Mouse (Mus musculus): ENCODE data around the gene Dcun1d4.
"Not testable (repeated sequence)": the region's sequence is repeated elsewhere in the genome, so short reads cannot be mapped to it uniquely, and the experiment has no call there.

Gene Dcun1d4

DNA sequence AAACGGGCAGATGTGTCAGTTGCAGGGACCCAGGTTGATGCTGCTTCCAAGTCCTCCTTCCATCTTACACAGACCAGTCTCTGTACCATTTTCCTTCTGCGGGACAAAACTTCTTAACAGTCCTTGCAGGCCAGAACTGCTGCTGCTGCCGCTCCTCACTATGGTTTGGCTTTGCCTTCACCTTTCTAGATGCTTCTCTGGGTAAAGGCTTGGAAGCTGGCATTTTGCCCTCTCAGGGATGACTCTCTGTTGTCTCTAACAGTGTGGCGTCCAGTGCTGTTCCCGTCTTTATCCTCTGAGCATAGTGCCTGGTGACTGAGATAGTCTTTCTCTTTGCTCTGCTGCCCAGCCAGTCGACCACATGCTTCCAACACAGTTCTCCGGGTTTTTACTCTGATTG is 66.5 kb downstream of the Dcun1d4 start:
- no peak for DNase-seq (ENCODE audit: low read depth)

DNA sequence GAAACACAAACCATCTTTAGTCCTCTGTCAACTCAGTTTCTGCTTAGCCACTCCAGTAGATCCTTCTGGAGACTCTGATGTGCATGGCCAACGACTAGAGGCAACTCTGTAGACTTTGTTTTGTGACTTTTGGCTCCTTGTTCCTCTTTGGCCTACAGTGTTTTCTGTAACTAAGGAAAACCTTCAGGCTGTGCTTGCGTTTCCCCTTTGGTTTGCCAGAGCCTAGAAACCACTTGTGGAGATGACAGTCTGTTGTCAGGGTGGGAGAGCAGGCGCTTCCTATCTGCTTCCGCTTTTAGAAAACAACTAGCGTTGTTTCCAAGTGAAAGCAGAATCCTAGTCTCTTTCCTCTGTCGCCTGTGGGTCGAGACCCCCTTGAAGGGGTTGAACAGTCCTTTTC is 67.4 kb downstream of the Dcun1d4 start:
- DNase-seq (ENCODE audit: low read depth) = no peak

DNA sequence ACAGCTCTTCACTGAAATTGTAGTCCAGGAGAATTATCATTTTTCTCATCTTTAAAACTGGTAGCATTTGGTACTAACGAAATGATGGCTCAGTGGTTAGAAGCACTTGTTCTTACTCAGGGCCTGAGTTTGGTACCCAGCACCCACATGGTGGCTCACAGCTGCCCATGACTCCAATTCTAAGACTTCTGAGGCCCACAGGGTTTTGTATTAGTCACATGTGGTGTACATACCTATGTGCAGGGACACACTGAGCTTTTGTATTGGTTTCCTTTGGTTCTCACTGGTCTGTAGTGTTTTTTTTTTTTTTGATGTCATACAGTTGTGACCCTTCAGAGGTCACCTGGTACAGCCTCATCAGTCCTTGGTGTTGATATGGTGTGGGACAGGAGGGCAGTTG is 68.0 kb downstream of the Dcun1d4 start:
- DNase-seq (ENCODE audit: low read depth) = no peak

DNA sequence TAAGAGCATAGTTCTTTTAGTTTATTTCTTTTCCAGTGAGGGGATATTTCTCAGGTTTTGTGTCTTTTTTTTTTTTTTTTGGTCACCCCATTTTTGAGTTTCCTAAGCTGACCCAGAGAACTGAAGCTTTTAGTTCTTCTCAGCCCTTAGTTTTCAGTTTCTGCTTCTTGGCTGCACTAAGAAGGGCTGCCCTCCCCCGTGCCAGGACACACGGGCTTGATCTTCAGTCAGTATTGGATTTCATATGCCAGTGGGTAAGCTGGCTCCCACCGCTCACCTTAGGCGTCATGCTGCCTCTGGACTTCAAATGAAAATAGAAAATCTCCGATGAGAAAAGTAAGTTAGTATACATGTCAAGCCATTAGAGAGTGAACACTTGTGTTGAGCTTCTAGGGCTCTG is 71.0 kb downstream of the Dcun1d4 start:
- DNase-seq (ENCODE audit: low read depth) = no peak

DNA sequence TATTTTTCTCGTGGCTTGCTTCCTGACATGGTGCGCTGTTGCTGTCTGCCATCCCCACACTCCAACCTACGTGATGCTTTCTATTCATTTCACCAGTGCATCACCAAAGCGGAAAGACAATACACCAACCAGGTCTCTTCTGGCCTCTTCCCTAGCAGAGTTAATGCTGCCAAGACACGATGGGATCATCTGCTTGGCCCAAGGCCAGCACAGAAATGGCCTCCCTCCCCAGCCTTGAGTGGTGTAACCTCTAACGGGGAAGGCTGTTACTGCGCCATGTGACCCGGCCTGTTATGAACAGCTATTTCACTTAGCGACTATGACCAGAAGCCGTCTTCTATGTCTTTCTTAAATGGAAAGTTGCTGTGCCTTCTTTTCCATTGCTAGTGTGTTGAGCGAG is 73.1 kb downstream of the Dcun1d4 start:
- DNase-seq (ENCODE audit: low read depth) = no peak

DNA sequence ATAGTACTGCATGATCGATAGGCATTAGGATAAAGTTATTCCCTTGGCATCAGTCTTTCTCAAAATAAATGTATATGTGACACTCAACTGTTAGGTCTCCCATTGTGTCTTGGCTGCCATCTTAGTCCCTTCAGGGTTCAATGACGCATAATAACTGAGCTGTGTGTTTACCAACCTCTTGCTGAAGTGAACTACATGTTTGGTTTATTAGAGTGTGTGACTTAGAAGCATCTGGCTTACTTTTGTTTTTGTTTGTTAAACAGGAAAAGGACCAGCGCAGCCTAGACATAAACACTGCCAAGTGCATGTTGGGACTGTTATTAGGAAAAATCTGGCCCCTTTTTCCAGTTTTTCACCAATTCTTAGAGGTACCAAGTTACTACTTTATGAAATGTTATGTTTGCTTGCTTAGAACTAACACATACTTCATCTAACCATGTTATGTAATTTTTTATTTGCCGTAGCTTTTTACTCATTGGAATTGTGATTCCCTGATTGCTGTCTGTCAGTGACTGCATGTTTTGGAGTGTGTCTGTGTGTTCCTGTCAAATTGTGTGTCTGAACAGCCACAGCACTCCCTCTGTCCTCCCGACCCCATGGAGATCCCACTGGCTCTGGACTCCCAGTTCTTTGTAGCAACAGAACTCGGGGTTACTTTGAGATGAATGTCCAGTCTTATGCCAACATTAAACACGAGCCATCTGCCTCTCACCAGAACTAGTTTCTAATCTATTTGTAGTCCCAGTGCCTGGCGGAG is 74.5 kb downstream of the Dcun1d4 start:
- no peak for DNase-seq (ENCODE audit: low read depth)

DNA sequence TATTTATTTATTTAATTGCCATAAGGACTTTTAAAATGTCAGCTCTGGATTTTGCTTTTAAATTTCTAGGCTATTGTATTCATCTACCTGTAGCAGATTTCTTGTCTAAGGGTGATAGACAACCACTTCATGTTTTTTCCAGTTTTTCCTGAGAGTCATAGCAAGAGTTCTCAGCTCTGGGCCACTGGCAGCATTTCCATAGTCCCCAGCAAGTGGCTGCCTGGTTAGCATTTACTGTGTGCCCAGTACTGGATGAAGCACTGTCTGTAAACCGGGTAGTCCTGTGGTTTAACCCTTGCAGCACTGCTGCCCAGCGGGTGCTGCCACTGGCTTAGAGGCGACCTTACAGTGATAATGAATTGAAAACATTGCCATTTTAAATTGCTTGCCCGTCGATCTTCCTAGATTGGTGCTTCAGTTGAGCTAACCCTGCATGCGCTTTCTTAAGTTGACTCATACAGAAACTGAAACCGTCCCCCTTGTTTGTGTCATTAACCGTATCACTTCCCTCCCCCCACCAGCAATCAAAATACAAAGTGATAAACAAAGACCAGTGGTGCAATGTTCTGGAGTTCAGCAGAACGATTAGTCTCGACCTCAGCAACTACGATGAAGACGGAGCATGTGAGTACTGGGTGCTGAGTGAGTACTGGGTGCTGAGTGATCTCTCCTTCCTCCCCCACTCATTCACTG is 76.1 kb downstream of the Dcun1d4 start:
- DNase-seq (ENCODE audit: low read depth) = no peak

DNA sequence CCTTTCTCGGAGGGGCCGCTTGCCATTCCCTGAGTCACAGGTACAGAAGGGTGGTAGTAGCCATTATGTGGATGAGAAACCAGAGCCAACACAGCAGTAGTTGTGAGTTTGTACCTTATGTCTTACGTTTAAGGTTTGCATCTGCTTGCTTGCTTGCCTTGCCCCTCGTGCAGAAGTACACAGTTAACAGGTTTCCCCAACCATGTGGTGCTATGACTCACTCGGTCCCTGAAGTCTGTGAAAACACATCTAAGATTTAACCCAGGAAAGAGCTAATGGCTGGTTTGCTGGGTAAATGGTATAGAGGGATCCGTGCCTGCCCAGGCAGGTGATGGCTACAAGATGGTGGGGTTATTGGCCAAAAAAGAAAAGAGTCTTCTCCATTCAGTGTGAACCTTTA is 78.0 kb downstream of the Dcun1d4 start:
- DNase-seq (ENCODE audit: low read depth) = no peak

DNA sequence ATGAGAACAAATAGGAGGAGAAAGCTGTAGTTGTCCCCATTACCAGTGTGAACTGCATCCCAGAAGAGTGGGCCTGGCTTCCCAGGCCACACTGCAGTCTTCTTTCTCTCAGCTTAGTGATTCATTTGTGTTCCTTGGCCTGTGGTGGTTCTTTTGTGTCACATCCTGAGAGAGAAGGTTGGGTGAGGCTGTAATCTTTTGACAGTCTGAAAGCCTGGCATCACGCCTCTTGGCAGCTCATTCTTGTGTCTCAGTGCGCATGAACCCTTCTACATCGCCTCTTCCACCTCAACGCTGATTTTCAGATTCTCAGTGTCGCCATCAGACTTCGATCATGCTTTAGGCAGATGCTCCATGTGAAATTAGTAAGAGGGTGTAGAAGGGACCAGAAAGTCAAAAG is 83.2 kb downstream of the Dcun1d4 start:
- DNase-seq (ENCODE audit: low read depth) = peak; percentile 9

DNA sequence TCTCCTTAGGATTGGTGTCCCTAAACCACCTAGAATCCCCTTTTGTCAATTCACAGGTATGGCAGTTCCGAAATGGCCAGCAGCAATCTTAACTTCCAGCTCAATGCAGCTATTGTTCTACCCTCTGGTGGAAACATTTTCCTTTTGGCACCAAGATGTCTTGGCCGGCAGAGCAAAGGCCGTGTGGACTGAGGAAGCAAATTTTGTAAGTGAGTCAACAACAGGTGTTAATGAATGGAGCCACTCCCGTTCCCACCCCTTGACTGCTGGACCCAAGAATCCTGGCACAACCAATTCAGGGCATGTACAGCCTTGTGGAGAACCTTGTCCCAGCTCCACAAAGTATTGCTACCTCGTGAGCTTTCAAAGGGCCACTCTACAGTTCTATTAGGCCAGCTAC is 85.3 kb downstream of the Dcun1d4 start:
- DNase-seq (ENCODE audit: low read depth) = no peak

DNA sequence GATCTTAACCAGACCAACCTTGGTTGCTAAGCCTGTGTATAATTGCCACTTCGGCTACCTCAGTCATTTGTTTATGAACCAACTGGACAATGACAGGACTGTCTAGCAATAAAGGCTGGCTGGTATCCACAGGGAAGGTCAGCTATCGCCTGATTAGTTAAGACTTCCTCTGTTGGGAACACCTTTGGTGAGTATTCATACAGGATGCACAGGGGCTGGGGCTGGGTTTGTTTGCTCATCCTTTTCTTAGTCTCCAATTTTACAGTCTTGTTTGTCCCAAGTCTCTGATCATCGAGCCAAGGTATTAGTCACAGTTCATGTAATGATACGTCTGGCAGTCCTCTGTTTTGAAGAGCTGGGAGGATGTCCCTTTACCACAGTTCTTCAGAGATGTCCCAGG is 86.1 kb downstream of the Dcun1d4 start:
- DNase-seq (ENCODE audit: low read depth) = no peak

DNA sequence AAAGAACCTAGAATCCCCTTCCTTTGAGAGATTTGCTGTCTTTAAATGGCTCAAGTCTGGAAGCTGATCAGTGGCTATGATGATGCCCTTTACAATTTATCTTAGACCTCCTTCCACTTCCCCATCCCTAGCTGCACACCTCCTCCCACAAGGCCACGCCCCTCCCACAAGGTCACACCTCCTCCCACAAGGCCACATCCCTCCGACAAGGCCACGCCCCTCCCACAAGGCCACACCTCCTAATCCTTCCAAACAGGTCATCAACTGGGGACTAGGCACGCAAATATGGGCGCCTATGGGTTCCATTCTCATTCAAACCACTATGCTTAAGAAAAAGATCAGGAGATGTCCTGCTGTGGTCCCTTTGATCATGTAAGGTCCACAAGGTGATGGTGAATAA is 88.4 kb downstream of the Dcun1d4 start:
- DNase-seq (ENCODE audit: low read depth) = no peak

DNA sequence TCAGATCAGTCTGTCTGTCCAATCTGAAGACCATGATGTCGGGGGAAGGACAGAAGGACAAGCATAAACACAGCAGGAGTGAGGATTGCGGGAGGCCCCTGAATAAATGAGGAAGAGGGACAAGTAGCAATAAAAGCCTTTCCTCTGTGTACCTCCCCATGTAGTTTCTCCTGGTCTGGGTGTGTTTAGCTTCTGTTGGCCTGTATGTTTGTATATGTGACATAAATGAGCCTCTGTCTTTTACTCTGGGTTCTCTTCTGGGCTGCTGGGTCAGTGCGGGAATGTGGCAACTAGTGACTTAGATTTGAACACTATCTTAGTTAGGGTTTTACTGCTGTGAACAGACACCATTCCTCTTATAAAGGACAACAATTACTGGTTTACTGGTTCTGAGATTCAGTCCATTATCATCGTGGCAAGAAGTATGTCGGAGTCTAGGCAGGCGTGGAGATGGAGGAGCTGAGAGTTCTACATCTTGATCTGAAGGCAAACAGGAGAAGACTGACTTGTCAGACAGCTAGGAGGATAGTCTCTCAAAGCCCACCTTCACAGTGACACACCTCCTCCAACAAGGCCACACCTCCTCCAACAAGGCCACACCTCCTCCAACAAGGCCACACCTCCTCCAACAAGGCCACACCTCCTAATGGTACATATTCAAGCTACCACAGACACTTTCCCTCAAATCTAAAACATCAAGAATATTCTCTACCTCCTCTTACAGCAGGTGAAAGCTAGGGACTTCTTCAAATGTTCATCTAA is 90.8 kb downstream of the Dcun1d4 start:
- no peak for DNase-seq (ENCODE audit: low read depth)

DNA sequence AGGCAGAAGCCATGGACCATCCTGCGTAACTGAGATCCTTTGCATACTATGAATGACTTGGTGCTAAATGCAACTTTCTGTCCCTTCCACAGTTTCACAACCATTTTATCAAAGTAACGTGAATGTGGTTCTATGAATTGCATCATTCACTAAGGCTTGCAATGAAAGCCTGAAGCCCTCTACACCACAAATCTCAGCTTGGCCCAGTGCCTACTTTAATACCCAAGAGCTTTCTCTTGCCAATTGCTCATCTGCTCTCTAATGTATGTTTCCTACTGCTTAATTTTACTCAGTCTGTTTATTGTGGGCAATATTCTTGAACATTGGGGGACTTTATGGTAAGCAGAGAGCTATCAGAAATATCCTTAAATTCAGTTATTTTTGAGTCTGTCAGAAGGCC is 92.0 kb downstream of the Dcun1d4 start:
- peak; percentile 42 for DNase-seq (ENCODE audit: low read depth)

DNA sequence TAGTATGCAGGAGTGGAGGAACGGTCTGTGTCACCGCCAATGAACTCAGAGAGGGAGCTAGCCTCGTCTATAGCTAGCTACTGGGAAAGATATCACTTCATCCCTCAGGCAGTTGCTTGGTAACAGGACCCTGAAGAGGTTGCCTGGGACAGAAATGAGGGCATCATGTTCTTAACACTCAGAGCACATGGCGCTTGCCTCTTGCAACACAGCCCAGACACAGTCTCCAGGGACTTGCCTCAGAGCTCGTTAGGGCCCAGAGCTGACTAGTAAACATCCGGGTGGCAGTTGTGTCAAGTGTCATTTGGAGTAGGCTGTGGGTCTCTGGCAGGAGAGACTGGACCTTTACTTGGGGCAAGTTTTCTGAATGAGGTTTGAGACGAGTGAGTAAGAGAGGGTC is 93.0 kb downstream of the Dcun1d4 start:
- no peak for DNase-seq (ENCODE audit: low read depth)

DNA sequence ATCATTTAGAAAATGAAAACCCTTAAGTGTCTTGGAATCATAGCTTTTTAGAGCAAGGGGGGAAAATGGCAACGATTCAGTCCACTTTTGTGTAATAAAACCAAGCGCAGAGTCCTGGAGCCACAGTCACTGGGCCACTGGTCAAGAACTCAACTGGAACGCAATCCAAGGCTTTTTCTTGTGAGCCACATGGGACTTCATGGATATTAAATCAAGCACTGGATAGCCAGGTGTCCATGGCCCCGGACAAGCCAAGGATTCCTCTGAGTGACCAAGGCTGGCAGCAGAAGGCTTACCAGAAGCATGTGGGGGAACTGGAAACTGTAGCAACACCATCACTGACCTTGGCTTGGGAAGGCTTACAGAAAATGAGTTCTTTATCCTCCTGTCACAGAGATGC is 93.8 kb downstream of the Dcun1d4 start:
- DNase-seq (ENCODE audit: low read depth) = no peak

DNA sequence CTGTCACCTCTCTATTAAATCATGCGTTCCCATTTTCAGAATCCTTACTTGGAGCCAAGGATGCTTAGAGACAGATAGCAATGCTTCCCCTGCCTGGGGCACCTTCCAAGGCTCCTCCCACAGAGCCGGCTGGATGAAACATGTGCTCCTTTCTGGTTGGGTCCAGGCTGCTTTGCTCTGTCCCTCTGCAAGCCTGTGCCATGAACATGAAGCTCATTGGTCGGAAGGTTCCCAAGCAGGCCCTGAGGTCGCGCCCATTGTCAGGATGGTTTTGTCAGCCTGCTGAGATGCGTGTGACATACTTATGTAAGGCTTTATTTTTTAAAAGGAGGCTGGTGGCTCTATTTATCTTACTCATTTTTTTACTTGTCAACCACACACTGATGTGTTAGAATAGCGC is 95.9 kb downstream of the Dcun1d4 start:
- no peak for DNase-seq (ENCODE audit: low read depth)

DNA sequence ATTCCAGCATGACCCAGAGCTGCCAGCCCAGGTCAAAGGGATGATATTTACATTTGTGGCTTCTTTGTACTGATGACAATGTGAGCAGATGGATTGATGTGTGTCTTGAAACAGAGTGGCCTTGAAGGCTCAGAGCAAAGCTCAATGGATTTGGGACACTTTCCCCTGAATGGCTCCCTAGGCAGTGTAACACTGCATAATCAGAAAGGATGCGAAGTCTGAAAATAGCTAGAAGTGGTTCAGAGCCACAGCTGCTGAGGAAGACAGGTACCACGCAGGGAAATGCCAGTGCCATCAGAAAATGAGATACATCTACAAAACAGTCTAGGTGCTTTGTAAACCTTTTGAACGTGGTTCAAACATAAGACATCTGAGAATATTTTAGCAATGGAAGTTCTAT is 97.3 kb downstream of the Dcun1d4 start:
- no peak for DNase-seq (ENCODE audit: low read depth)

DNA sequence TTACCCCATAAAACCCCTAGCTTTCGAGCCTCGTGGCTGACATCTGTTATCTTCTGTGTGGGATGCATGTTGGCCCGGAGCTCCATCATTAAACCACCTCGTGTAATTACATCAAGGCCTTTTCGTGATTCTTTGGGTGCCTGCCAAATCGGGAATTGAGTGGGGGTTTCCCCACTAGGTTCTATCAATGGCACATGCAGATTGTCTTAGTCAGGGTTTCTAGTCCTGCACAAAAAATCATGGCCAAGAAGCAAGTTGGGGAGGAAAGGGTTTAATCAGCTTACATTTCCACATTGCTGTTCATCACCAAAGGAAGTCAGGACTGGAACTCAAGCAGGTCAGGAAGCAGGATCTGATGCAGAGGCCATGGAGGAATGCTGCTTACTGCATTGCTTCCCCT is 103.2 kb downstream of the Dcun1d4 start:
- DNase-seq (ENCODE audit: low read depth) = not testable (repeated sequence)

DNA sequence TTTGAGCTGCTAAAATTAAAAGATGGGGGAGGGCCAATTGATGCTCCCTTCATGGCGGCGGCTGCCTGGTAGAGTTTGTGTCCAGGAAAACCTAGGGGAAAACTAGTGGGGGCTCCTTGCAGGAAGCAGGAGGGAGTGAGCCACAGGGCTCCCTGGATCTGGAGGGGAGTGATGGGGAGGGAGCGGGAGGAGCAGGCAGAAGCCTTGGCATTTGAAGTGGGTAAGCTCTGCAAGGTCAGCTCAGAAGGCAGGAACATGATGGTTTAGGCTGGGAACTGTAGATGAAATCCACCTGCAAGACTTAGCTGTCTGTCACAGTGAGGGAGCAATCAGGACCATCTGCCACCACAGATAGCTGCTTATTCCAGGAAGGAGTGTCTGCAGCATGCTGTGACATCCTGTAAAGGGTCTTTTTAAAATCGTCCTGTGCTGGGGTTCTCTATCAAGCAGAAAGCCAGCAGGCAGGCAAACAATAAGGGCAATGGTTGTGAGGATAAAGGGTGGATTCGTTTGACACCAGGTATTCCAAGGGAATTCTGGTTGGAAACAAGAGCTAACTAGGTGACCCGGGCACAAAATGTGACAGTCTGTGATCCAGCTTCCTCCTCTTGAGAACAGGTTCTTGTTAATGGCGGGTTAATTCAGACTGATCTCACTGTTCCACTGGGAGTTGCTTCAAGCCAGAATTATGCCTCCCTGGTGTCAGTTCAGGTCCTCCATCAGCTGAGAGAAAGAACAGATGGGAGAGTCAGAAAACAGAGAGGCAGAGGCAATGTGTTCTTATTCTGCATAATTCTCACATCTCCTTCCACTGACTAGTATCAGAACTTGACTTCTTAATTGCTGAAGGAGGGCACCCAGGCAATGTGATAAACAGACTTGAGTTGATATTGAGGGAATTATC is 104.7 kb downstream of the Dcun1d4 start:
- DNase-seq (ENCODE audit: low read depth) = no peak

DNA sequence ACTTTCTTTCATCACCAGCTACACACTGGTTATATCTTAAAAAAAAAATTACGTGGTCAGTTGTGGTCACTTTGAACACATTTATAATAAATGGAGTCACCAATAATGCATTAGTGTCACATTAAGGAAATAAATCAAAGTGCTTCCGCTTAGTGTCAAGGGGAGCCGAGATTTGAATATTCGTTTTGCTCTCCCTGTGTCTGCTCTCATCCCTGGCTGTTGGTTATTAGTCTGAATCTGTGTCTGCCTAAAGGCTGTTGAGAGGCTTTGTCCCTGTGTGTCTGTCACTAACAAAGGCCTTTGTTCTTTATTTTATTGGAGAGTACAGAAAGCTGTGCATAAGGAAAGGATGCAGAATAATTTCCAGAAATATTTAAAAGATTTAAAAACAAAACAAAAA is 105.8 kb downstream of the Dcun1d4 start:
- DNase-seq (ENCODE audit: low read depth) = no peak

DNA sequence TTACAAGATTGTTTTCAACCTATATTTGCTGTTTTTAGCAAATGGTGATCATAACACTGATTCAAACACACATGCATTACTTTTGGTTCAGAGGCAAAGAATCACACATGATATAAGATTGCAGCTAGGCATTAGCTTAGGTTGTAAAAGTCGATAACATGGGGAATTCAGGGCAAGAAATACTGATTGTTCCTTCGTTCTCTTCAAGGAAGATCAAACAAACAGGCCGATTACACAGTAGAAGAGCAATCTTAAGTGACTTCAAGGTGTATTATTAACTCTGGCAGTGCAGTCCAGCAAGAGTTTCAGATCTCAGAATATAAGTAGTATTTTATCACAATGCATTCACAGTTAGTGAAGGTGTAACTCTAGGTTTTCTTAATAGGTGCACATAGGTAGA is 106.3 kb downstream of the Dcun1d4 start:
- DNase-seq (ENCODE audit: low read depth) = no peak
